Mouse (Mus musculus): Measurements from ENCODE around the gene Efcab12. TPM values are rescaled to one million over a fixed set of nuclear protein-coding genes. Genes with fewer than 3 reads are reported as not detected.

The Efcab12 gene
- total and polyA plus RNA-seq, 2 experiments, result 0.09 to 0.11 TPM

DNA sequence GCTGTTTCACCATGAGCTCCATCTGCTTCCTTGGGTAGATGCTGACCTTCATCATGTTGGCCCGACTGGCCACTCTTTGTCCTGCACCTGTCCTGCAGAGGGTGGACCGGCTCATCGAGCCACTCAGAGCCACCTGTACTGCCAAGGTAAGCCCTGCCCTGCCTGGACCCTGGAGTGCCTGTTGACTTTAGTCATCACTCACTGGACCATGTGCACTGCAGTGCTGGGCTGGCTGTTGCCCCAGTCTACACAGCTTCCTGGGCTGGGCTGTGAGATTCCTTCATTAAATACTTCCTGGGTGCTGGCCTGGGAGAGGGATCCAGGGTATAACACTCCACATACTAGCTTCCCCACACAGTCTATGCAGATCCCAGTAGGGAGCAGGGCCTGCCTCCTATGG is 36.4 kb downstream of the Efcab12 start:
- no peak for TF ChIP-seq POLR2A (IDR thresholded peaks at IDR 0.05; ENCODE audit: extremely low read depth, insufficient read depth, low read length)
- no peak for TF ChIP-seq CTCF (IDR thresholded peaks at IDR 0.05; ENCODE audit: low read depth, low read length)
- Histone ChIP-seq H3K27ac (replicated peaks; ENCODE audit: insufficient read depth, low read depth, low read length) (no peak overlapping the region), H3K9ac (ENCODE audit: low read depth, low read length) (no peak overlapping the region), H3K36me3 (ENCODE audit: control insufficient read depth, insufficient read depth, low read length) (peaks cover 23% of the 10 kb centered on the region), H3K4me1 (ENCODE audit: control insufficient read depth, insufficient read depth, low read length) (peaks cover 4% of the 10 kb centered on the region), H3K27me3 (ENCODE audit: control insufficient read depth, insufficient read depth, low read length) (no peaks in the 10 kb centered on the region), H3K79me2 (ENCODE audit: control insufficient read depth, insufficient read depth, low read length) (no peaks in the 10 kb centered on the region), H3K4me3 (ENCODE audit: insufficient read depth, low read depth, low read length) (no peak overlapping the region)
- DNase-seq (ENCODE audit: extremely low read depth, low read depth, low spot score), result no peak
- WGBS, result 79% methylated on average over 3 of the region's 3 CpGs

DNA sequence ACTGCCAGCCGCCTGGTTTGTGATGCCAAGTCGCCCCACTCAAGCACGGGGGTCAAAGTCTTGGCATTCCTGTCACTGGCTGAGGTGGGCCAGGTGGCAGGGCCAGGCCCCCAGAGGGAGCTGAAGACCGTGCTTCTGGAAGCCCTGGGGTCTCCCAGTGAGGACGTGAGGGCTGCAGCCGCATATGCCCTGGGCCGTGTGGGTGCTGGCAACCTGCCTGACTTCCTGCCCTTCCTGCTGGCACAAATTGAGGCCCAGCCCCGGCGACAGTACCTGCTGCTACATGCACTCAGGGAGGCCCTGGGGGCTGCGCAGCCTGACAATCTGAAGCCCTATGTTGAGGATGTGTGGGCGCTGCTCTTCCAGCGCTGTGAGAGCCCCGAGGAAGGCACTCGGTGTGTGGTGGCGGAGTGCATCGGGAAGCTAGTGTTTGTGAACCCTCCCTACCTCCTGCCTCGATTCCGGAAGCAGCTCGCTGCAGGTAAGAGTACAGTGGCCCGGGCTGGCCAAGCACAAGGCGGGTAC is 45.5 kb downstream of the Efcab12 start:
- DNase-seq (ENCODE audit: extremely low read depth, low read depth, low spot score), result no peak
- no peaks in the 10 kb centered on the region for H3K79me2 ChIP-seq (ENCODE audit: control insufficient read depth, insufficient read depth, low read length)
- TF ChIP-seq POLR2A (IDR thresholded peaks at IDR 0.05; ENCODE audit: extremely low read depth, insufficient read depth, low read length) (no peak), CTCF (IDR thresholded peaks at IDR 0.05; ENCODE audit: low read depth, low read length) (no peak)
- no peak overlapping the region for H3K27ac ChIP-seq (replicated peaks; ENCODE audit: insufficient read depth, low read depth, low read length)
- H3K9ac ChIP-seq (ENCODE audit: low read depth, low read length), result no peak overlapping the region
- H3K27me3 ChIP-seq (ENCODE audit: control insufficient read depth, insufficient read depth, low read length), result no peaks in the 10 kb centered on the region
- H3K4me1 ChIP-seq (ENCODE audit: control insufficient read depth, insufficient read depth, low read length), result no peaks in the 10 kb centered on the region
- no peak overlapping the region for H3K4me3 ChIP-seq (ENCODE audit: insufficient read depth, low read depth, low read length)
- H3K36me3 ChIP-seq (ENCODE audit: control insufficient read depth, insufficient read depth, low read length), result no peaks in the 10 kb centered on the region
- 89% methylated on average over 21 of the region's 21 CpGs for WGBS

DNA sequence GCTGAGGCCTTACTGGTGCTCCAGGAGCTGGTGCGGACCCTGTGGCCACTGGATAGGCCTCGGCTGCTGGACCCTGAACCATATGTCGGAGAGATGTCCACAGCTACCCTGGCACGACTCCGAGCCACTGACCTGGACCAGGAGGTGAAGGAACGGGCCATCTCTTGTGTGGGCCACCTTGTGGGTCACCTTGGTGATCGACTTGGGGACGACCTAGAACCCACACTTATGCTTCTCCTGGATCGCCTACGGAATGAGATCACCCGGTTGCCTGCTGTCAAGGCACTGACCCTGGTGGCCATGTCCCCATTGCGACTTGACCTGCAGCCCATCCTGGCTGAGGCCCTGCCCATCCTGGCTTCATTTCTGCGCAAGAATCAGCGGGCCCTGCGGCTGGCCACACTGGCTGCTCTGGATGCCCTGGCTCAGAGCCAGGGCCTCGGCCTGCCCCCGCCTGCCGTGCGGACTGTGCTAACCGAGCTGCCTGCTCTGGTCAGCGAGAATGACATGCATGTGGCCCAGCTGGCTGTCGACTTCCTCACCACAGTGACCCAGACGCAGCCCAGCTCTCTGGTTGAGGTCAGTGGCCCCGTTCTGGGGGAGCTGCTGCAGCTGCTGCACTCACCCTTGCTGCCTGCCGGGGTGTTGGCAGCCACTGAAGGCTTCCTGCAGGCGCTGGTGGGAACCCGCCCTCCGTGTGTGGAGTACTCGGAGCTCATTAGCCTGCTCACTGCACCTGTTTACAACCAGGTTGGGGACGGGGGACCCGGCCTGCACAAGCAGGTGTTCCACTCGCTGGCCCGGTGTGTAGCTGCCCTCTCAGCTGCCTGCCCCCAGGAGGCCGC is 46.1 kb downstream of the Efcab12 start:
- WGBS, result 87% methylated on average over 34 of the region's 34 CpGs
- Histone ChIP-seq H3K4me1 (ENCODE audit: control insufficient read depth, insufficient read depth, low read length) (no peaks in the 10 kb centered on the region), H3K36me3 (ENCODE audit: control insufficient read depth, insufficient read depth, low read length) (no peaks in the 10 kb centered on the region), H3K4me3 (ENCODE audit: insufficient read depth, low read depth, low read length) (no peak overlapping the region), H3K27me3 (ENCODE audit: control insufficient read depth, insufficient read depth, low read length) (no peaks in the 10 kb centered on the region), H3K79me2 (ENCODE audit: control insufficient read depth, insufficient read depth, low read length) (no peaks in the 10 kb centered on the region), H3K27ac (replicated peaks; ENCODE audit: insufficient read depth, low read depth, low read length) (no peak overlapping the region), H3K9ac (ENCODE audit: low read depth, low read length) (no peak overlapping the region)
- DNase-seq (ENCODE audit: extremely low read depth, low read depth, low spot score), result peak; percentile 23
- no peak for TF ChIP-seq POLR2A (IDR thresholded peaks at IDR 0.05; ENCODE audit: extremely low read depth, insufficient read depth, low read length)
- no peak for TF ChIP-seq CTCF (IDR thresholded peaks at IDR 0.05; ENCODE audit: low read depth, low read length)

GRCm38 (mm10) chr6:115791016-115791415 is 47.2 kb downstream of the Efcab12 start:
- Histone ChIP-seq H3K27me3 (ENCODE audit: control insufficient read depth, insufficient read depth, low read length) (no peaks in the 10 kb centered on the region), H3K79me2 (ENCODE audit: control insufficient read depth, insufficient read depth, low read length) (no peaks in the 10 kb centered on the region), H3K27ac (replicated peaks; ENCODE audit: insufficient read depth, low read depth, low read length) (no peak overlapping the region), H3K4me1 (ENCODE audit: control insufficient read depth, insufficient read depth, low read length) (no peaks in the 10 kb centered on the region), H3K9ac (ENCODE audit: low read depth, low read length) (no peak overlapping the region), H3K36me3 (ENCODE audit: control insufficient read depth, insufficient read depth, low read length) (no peaks in the 10 kb centered on the region), H3K4me3 (ENCODE audit: insufficient read depth, low read depth, low read length) (no peak overlapping the region)
- WGBS, result 97% methylated on average over 10 of the region's 10 CpGs
- no peak for DNase-seq (ENCODE audit: extremely low read depth, low read depth, low spot score)
- no peak for TF ChIP-seq POLR2A (IDR thresholded peaks at IDR 0.05; ENCODE audit: extremely low read depth, insufficient read depth, low read length)

DNA sequence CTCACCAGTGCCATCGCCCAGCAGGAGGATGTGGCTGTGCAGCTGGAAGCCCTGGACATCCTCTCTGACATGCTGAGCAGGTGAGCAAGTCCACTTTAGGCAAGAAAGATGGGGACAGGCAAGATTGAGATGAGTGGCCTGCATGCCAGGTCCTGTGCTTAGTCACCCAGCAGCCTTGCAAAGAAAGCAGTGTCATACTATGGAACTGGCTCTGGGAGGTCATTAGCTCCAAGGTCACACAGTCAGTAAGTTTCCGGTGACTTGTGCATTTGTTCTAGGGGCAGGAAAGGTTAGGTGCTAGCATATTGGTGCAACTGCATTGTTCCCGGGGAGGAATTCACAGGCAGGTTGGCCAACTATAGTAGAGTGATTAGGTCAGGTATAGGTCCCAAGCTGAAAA is 55.4 kb downstream of the Efcab12 start:
- no peak overlapping the region for H3K9ac ChIP-seq (ENCODE audit: low read depth, low read length)
- no peaks in the 10 kb centered on the region for H3K4me1 ChIP-seq (ENCODE audit: control insufficient read depth, insufficient read depth, low read length)
- H3K4me3 ChIP-seq (ENCODE audit: insufficient read depth, low read depth, low read length), result no peak overlapping the region
- H3K79me2 ChIP-seq (ENCODE audit: control insufficient read depth, insufficient read depth, low read length), result no peaks in the 10 kb centered on the region
- H3K27ac ChIP-seq (replicated peaks; ENCODE audit: insufficient read depth, low read depth, low read length), result no peak overlapping the region
- TF ChIP-seq CTCF (IDR thresholded peaks at IDR 0.05; ENCODE audit: low read depth, low read length), result no peak
- TF ChIP-seq POLR2A (IDR thresholded peaks at IDR 0.05; ENCODE audit: extremely low read depth, insufficient read depth, low read length), result no peak
- DNase-seq (ENCODE audit: extremely low read depth, low read depth, low spot score), result no peak
- no peaks in the 10 kb centered on the region for H3K36me3 ChIP-seq (ENCODE audit: control insufficient read depth, insufficient read depth, low read length)
- WGBS, result 64% methylated on average over 3 of the region's 3 CpGs
- H3K27me3 ChIP-seq (ENCODE audit: control insufficient read depth, insufficient read depth, low read length), result no peaks in the 10 kb centered on the region

DNA sequence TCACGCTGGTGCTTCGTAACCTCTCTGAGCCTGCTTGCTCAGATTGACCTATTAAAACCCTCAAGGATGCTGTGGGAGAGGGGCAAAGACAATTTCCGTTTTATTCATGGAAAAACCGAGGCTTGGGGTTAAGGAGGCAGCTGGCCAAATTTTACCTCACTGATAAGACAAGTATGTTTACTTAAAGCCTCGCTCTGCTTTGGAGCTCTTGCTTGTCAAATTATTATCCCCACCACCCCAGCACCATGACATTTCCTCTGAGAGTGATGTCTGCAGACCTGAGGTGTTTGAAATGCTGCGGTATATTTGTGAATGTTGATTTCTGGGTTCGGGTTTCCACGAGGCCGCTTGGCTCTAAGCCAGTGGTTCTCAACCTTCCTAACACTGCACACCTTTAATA is 61.8 kb downstream of the Efcab12 start:
- WGBS, result 28% methylated on average over 9 of the region's 9 CpGs
- no peak overlapping the region for H3K27ac ChIP-seq (replicated peaks; ENCODE audit: insufficient read depth, low read depth, low read length)

More for the DNA sequence above, 61.8 kb downstream of the Efcab12 start:
- Histone ChIP-seq H3K4me3 (ENCODE audit: insufficient read depth, low read depth, low read length) (no peak overlapping the region), H3K79me2 (ENCODE audit: control insufficient read depth, insufficient read depth, low read length) (no peaks in the 10 kb centered on the region), H3K9ac (ENCODE audit: low read depth, low read length) (no peak overlapping the region), H3K4me1 (ENCODE audit: control insufficient read depth, insufficient read depth, low read length) (peaks cover 3% of the 10 kb centered on the region), H3K27me3 (ENCODE audit: control insufficient read depth, insufficient read depth, low read length) (no peaks in the 10 kb centered on the region), H3K36me3 (ENCODE audit: control insufficient read depth, insufficient read depth, low read length) (no peaks in the 10 kb centered on the region)
- no peak for TF ChIP-seq CTCF (IDR thresholded peaks at IDR 0.05; ENCODE audit: low read depth, low read length)
- no peak for TF ChIP-seq POLR2A (IDR thresholded peaks at IDR 0.05; ENCODE audit: extremely low read depth, insufficient read depth, low read length)
- no peak for DNase-seq (ENCODE audit: extremely low read depth, low read depth, low spot score)

Data from liver, adult 2 months (tissue).